Mouse (Mus musculus) erythroblast, embryonic 14.5 days (primary cell): ENCODE results near the gene Dpyd.

Source experiments
- GATA1 ChIP-seq: IDR thresholded peaks from 2 replicates; pipeline ENCODE4 v1.6.1; 2012; ENCODE audit warnings: low read length, inconsistent platforms, mixed read lengths
- TAL1 ChIP-seq: IDR thresholded peaks from 3 replicates; pipeline ENCODE4 v1.6.1; 2012; ENCODE audit warnings: low read length, inconsistent platforms, mixed read lengths

- TF ChIP-seq TAL1 (no peak), GATA1 (no peak)
Measured at GRCm38 (mm10) chr3:119333335-119334305, 771.7 kb downstream of the Dpyd start.
